Mouse (Mus musculus): ENCODE measurements at regions not wholly inside any gene's neighbourhood (a gene's known extent, or its start where the extent isn't known, plus 50 kb on each side); places are given as distances from the start of the nearest gene placed in this dataset.

DNA sequence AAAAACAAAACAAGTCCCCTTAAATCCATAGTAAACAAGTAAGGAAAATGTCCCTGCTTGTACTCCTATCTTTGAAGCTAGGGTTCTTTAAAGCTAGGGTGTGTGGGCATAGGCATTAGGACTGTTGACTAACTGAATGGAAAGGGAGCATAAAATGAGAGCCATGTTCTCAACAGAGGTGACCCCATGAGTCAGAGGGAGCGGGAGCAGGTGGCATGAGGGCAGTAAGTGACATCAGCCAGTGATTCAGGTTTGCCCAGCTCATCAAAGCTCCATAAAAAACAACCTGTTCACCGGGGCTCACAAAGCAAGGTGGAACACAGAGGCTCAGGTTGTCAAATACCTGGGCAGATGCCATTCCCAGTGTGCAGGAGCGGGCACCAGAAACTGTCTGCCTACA lies 104.6 kb upstream of the 1700056E22Rik start:
- DNase-seq (ENCODE audit: low spot score in 2 of 2): no peak

DNA sequence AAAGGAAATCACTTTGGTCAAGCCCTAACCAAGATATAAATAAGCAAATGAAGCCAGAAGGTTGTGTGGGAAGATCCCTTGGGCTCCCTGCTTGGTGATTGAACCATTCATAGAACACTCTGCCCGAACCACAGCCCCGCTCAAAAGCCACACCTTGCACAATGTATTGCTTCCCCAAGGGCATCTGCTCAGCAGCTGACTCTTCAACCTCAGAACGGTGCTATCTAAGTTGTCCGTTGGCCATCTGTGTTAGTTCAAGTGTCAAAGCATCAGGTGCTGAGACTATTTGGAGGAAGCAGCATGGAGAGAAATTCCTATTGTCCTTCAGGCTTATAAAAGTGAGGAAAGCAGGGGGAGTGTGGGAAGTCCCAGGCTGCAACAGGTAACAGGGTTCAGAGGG lies 96.8 kb upstream of the 1700056E22Rik start:
- DNase-seq (ENCODE audit: low spot score in 2 of 2): no peak

DNA sequence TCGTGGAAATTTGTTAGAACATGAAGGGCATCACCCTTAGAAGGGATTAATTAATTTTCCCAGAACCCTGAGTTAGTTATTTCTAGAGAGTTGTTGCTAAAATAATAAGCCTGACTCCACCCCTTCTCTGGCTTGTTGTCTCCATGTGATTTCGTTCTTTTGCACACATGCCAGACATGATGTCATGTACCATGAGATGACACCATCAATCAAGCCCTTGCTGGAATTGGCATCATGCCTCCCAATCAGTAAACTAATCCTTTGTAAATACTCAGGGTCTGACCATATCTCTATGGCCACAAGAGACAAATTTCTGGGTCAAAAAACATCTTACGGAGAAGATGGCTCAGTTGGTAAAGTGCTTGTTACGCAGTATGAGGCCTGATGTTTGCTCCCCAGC lies 93.2 kb upstream of the 1700056E22Rik start:
- DNase-seq (ENCODE audit: low spot score in 2 of 2): no peak

DNA sequence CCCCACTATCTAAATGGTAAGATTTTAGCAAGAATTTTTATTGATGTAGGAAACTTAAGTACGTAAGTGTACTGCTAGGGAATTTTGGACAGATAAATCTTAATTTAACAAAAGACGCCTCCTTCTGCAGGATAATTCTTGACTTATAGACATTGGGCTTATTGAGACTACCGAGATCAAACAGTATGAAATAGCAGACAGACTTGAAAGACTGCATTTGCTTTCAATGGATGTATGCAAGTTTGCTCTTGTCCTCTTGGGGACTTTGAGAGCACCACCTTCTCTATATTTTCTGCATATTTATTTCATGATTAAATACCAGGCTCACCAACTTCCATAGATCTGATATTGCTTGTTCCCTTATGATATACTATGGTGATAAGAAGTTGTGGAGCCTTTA lies 92.8 kb upstream of the 1700056E22Rik start:
- no peak for DNase-seq (ENCODE audit: low spot score in 2 of 2)

All from natural killer cell, adult 2 months (primary cell).